Mouse (Mus musculus): ENCODE measurements around the gene Scrn2.

Scrn2 gene

DNA sequence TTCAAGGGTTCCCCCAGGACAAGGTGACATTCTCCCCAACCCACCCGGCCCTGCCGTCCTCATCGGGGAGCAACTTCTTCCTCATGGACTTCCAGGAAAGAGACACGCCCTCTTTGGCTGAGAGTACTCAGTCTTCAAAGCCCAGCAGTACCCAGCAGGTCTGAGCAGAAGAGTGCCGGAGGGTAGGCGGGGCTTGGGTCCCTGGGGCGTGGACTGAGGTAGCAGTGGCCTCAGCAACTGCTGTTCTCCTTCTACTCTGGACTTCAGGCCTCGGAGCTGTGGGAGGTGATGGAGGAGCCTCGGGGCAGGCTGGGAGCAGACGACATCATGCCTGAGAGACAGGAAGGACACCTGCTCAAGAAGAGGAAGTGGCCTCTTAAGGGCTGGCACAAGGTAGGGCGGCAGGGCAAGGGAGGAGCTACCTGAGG lies 22.5 kb downstream of the Scrn2 start:
- DNase-seq, result no peak

DNA sequence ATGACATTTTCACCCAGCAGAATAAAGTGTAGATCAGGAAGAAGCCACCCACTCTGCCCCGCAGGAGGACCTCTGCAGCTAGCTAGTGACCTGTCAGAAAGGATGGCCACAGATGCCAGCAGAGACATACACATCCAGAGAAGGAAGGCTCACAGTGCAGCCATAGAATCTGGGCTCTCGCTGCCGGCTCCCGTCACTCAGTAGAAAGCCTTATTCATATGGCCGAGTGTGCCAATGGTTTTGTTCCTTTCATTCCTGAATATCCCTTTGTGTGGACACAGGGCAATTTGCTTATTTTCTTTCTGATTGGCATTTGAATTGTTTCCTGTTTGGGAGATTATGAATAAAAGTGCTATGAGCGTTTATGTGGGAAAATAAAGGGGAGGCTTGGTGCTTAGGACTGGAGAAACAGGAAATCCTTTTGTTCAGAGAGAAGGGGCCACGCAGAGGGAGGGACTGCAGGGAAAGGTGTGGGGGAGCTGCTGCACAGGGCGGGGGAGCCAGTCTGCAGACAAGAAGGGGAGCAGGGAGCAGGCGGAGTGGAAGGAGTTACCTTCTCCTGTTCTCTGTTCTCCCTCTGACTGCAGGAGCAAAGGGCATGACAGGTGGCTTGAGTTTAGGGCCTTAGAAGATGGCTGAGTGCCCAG lies 33.7 kb downstream of the Scrn2 start:
- DNase-seq, result no peak

DNA sequence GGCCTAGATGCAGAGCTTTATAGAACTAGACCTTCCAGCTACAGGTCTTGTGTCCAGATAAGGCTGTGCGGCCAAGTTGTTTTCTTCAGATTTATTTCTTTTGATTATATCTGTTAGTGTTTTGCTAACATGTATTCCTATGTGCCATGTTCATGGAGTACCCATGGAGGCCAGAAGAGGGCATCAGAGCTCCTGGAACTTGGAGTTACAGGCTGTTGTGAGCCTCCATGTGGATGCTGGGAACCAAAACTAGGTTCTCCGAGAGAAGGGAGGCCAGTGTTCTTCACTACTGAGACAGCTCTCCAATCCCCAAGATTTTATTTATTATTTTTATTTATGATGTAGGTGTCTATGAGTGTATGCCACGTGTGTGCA lies 34.2 kb downstream of the Scrn2 start:
- DNase-seq, result no peak

DNA sequence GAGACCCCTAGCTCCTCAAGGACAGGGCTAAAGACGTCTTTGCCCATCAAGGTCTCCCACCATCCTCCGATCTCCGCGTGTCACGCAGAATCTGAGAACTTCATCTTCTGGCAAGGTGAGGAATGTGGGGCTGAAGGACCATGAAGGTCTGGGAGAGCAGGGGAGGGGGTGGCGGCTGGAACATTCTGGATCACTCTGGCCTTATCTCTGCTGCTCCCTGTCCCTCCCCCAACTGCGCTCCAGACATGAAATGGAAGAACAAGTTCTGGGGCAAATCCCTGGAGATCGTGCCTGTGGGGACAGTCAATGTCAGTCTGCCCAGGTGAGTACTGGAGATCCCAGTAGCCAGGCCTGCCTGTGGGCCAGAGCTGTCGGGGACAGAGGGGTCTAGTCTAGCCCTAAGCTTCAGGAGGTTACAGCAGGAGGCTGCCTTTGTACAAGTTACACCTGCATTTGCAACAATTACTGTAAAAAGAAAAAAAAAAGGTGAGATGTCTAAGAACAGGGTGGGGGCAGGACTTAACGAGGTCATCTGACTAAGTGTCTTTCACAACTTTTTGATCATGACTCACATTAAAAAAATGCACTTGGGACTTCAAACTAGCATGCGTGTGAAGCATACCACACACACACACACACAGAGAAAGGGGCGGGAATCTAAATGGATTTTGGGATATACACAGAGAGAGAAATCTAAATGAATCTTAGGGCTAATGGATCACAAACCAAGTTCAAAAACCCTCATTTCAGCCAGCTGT lies 36.0 kb downstream of the Scrn2 start:
- DNase-seq, result no peak

DNA sequence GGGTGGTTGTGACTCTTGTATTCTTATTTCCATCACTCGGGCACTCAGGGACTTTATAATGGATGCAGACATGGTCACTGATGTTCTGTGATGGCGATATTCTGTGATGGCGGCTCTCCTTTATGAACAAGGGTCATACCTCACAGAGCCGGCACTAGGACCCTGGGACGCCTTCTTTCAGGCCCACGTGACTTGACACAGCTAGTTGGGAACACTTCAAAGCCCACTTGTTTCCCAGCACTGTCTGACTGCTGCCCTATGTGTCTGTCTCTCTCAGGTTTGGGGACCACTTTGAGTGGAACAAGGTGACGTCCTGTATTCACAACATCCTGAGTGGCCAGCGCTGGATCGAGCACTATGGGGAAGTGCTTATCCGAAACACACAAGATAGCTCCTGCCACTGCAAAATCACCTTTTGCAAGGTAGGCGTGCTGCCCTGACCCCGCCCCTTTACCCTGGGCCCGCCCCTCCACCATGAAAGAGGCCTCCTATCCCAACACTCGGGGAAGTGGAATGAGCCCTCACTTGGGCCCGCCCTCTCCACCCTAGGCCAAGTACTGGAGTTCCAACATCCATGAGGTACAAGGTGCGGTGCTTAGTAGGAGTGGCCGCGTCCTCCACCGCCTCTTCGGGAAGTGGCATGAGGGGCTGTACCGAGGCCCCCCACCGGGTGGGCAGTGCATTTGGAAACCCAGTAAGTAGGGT lies 37.1 kb downstream of the Scrn2 start:
- no peak for DNase-seq

DNA sequence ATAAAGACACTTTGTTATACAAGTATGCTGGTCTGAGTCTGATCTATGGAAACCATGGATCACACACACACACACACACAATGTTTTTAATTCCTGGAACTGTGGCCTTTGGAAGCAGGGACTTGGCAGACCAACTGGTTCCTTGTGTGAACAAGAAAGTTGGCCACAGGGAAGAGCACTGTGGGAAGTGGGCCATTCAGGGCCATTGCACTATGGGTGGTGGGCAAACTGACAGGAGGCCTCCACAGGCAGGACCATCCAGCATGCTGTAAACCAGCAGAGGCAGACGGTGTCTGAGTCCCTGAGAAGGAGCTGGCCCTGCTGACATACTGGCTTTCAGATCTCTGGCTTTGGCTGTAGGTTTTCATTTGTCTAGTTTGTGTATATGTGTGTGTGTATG lies 39.6 kb downstream of the Scrn2 start:
- DNase-seq, result no peak

DNA sequence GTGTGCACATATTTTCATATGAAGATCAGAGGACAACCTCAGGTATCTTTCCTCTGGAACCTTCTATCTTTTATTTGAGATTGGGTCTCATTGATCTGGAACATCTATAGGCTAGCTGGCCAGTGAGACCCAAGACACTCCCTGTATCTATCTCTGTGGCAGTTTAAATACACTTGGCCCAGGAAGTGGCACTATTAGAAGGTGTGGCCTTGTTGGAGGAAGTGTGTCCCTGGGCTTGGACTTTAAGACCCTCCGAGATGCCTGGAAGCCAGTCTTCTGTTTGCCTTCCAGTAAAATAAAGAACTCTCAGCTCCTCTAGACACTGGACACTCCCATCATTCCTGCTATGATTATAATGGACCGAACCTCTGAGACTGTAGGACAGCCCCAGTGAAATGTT lies 40.0 kb downstream of the Scrn2 start:
- no peak for DNase-seq

DNA sequence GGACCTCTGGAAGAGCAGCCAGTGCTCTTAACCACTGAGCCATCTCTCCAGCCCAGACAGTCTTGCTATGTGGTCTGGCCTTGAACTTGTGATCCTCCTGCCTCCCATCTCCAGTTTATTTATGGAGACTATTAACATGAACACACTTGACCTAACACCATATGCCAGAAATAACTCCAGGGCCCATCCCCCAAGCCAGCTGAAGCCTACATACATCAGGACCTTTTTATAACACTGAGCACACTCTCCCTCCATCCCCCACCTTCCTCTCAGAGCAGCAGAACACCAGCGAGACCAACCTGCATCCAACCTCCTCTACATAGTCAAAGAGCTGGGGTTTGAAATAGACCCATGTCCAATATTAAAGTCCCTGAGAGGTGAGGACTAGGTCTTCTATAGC lies 41.4 kb downstream of the Scrn2 start:
- no peak for DNase-seq

DNA sequence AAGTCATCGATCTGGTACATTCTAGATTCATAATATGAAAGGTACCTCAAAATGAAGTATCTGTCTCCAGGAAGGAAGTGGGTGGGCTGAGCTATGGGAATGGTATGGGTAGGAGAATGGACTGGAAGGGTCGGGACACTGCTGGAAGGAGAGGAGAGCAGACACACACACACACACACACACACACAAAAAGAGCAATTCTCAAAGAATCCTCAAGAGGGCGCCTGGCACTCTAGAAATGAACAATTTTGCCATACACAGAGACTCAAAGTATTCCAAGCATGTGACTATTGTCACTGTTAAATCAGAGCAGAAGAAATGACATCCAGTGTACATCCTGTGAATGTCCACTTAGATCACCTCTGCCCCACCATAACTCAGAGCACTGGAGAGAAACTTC lies 42.8 kb downstream of the Scrn2 start:
- DNase-seq, result peak; percentile 14

DNA sequence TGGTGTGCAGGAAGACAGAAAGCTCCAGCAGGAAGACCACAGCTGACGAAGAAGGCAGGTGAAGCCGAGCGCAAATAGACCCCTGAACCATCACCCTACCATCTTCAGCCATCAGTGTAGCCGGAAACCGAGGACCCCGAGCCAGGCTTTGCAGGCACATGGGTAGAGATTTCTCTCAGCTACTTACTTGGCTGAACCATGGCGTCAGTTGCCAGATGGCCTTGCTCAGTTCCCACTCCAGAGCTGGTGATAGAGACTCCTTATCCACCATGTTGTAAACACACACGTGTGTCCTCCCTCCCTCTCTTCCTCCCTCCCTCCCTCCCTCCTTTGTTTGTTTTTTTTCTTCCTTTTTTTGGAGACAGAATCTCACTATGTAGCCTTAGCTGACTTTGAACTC lies 44.5 kb downstream of the Scrn2 start:
- no peak for DNase-seq

DNA sequence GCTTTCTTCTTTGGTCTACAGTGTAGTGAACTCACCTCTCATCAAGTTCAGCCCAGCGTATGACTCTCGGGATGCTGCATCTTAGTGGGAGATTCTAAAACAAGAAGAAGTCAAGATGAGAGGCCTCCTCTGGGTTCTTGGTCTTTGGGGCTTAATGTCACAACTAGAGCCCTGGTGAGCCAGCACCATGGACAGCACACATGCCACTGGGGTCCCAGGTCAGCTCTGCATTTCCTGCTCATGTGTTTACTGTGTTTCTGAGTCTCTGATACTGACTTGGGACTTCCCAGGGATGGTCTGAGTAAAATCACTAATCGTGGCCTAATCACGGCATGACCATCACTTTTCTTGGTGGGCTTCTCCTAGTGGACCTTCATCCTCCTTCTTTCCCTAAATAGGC lies 49.0 kb downstream of the Scrn2 start:
- DNase-seq, result no peak

DNA sequence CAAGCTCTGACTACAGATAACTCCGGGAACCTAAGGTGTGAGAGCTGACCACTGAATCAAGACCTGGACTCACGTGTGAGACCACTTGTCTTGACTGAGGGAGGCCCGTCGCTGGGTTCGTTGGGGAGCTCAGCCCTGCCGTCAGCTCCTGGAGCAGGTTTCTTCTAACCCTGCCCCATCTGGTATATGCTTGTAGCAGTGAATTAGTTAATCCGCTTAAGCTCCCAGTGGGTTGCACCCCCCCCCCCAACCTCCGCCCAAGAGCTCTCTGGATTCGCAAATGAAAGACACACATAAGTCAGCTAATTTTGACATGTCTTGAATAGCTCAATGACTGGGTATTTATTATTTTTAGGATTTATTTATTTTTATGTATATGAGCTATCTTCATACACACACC lies 50.6 kb downstream of the Scrn2 start:
- DNase-seq, result no peak

DNA sequence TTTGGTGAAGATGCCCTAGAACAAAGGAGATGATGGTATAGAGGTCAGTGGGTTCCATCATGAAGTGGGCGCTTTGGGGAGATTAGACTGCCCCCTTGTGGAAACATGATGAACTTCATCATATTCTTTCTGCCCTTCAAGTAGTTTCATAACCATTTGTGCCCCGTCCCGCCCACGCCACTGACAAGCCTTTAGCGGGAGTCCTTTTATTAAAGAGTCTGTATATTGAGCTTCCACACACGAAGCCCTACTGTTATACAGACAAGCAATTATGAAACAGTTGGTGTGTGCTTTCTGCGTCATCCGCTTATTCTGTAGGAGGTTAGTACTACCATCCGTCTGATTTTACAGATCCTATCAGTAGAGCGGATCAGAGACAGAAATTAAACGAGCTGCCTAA lies 53.2 kb downstream of the Scrn2 start:
- DNase-seq, result peak; percentile 17

Data from thymus, postnatal 25 days (tissue).